ENCODE assay signal across 10 mouse cellular contexts in the genomic region with DNA sequence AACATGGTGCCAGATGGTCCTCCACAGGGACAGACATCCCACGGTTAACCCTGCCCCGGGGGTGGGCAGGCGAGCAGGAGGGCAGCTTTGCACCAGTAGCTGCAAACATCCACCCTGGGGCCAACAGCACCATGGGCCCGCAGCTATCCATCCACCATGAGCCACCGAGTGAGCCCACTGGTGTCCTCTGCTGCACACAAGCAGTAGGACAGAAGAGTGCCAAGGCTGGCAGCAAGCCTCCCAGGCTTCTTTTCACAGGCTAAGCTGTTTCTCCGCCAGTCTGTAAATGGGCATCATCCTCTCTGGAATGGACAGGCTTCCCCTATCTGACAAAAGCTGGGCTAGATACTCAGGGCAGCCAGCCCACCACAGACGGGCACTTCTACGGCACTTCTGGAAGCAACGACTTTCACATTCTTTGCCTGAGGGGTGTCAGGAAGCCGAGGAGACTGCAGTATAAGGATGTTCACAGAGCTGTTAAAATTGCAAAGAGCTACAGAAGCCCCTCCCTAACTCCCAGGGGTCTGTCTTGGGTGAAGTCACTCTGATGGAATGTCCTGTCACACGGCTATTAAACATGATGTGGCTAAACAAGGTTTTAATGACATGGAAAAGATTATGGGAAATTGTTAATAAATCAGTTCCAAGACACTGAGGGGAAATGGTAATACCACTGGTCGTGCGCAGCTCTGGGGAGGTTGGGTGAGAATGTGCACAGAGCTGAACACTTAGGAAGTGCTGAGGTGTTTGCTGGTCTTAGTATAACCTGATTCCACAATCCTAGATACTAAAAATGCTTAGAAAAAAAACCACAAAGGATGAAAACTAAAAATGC. TPM values are rescaled to one million over a fixed set of nuclear protein-coding genes. Genes with fewer than 3 reads are reported as not detected.
DNase-seq lines count a peak whose midpoint lies in the region; ATAC-seq and TF ChIP-seq lines count a peak whose summit lies in the region.
"Had no signal": no experiment of that assay in that cellular context is flagged by ENCODE, and none has a peak within 500 bp of the region (broad histone marks: within the 10 kb centered on the region; RNA-seq: fewer than 3 reads in every experiment).

No protein-coding gene starts in this region.

- no peaks in the 10 kb centered on the region for H3K4me1 ChIP-seq in forebrain, postnatal 0 days (ENCODE audit: insufficient read depth)

- H3K9me3 ChIP-seq in forebrain, postnatal 0 days (ENCODE audit: low read length) = no peaks in the 10 kb centered on the region
- H3K9me3 ChIP-seq: embryonic facial prominence, embryonic 13.5 days; heart, embryonic 13.5 days had no signal

- ATAC-seq in forebrain, postnatal 0 days = peak; percentile 66

- intact Hi-C loops in left cerebral cortex, postnatal 36 days (cut with DNase I) = loop anchor here (2.0 to 5.0 kb wide), 3 partner anchors 44 to 424 kb away; partner anchors contain the start of gene Gabbr2

- peaks cover 42% of the 10 kb centered on the region for H3K36me3 ChIP-seq in forebrain, postnatal 0 days (ENCODE audit: insufficient read depth)

- no peak overlapping the region for H3K4me2 ChIP-seq in forebrain, postnatal 0 days (ENCODE audit: low read depth)
- H3K4me2 ChIP-seq: embryonic facial prominence, embryonic 13.5 days; heart, embryonic 13.5 days had no signal

- no peaks in the 10 kb centered on the region for H3K27me3 ChIP-seq in forebrain, postnatal 0 days (ENCODE audit: insufficient read depth, low read length)
- H3K27me3 ChIP-seq: embryonic facial prominence, embryonic 13.5 days had no signal

- H3K27ac ChIP-seq in forebrain, postnatal 0 days (ENCODE audit: low read depth, low read length) = no peak overlapping the region
- H3K27ac ChIP-seq: embryonic facial prominence, embryonic 13.5 days; heart, embryonic 13.5 days had no signal

- peak; percentile 47 for TF ChIP-seq CTCF in forebrain, postnatal 0 days (IDR thresholded peaks at IDR 0.05; ENCODE audit: low read depth)

- no peak overlapping the region for H3K4me3 ChIP-seq in forebrain, postnatal 0 days (ENCODE audit: low read depth, low read length)
- H3K4me3 ChIP-seq: embryonic facial prominence, embryonic 13.5 days; heart, embryonic 13.5 days had no signal

- 65% methylated on average over 13 of the region's 13 CpGs for WGBS in forebrain, postnatal 0 days

- no peak overlapping the region for H3K9ac ChIP-seq in forebrain, postnatal 0 days
- H3K9ac ChIP-seq: embryonic facial prominence, embryonic 13.5 days; heart, embryonic 13.5 days had no signal

- DNase-seq in embryo, embryonic 10.5 days (ENCODE audit: low spot score) = peak; percentile 14
- DNase-seq in embryo, embryonic 10 days (ENCODE audit: low spot score) = no peak
- DNase-seq in left cerebral cortex, postnatal 36 days (ENCODE audit: low spot score in 2 of 2) = peak; percentile 37 to 42
- DNase-seq in left cerebral cortex, adult 9 months (ENCODE audit: low spot score in 2 of 2) = no peak
- DNase-seq in forebrain, postnatal 0 days = peak; percentile 56
- DNase-seq in retina, embryonic 14.5 days (ENCODE audit: low spot score) = peak; percentile 52
- DNase-seq in thymus, postnatal 4 days = no peak
- DNase-seq in adrenal gland, postnatal 25 days = no peak

RNA-seq across cellular contexts. Expression of gene Anks6, which starts 20.5 kb away (rescaled TPM):
- 10 to 100 TPM; 14.7 to 21.2 TPM for total RNA-seq in left cerebral cortex, postnatal 36 days (2021)
- 9.0 and 11.0 TPM in 2 replicates for total RNA-seq in forebrain, postnatal 0 days (2014; rRNA removed)
- polyA plus RNA-seq in forebrain, postnatal 0 days (2015; fragmentation: Nextera tagmentation; extraction: Ambion mirVana) = 2.1 TPM in 2 replicates
- 5.6 and 6.8 TPM in 2 replicates for total RNA-seq in adrenal gland, postnatal 25 days (2021)

RNA-seq across cellular contexts. Expression of gene Gabbr2, which starts 45.0 kb away (rescaled TPM):
- 100 to 1,000 TPM; 253 to 276 TPM for total RNA-seq in left cerebral cortex, postnatal 36 days (2021)
- 51.8 and 65.3 TPM in 2 replicates for total RNA-seq in forebrain, postnatal 0 days (2014; rRNA removed)
- polyA plus RNA-seq in forebrain, postnatal 0 days (2015; fragmentation: Nextera tagmentation; extraction: Ambion mirVana) = 6.4 and 14.7 TPM in 2 replicates
- 0.27 TPM in 1 of 2 replicates, not detected in the other for total RNA-seq in adrenal gland, postnatal 25 days (2021)

RNA-seq across cellular contexts. Expression of gene Galnt12, which starts 55.0 kb away (rescaled TPM):
- 1 to 10 TPM in 1 of 2 experiments, under 1 TPM in 1; 0.72 to 1.1 TPM for total RNA-seq in left cerebral cortex, postnatal 36 days (2021)
- 1.4 and 1.5 TPM in 2 replicates for total RNA-seq in forebrain, postnatal 0 days (2014; rRNA removed)
- 0.84 and 1.2 TPM in 2 replicates for polyA plus RNA-seq in forebrain, postnatal 0 days (2015; fragmentation: Nextera tagmentation; extraction: Ambion mirVana)
- 0.67 and 1.4 TPM in 2 replicates for total RNA-seq in adrenal gland, postnatal 25 days (2021)

Comparison
In these comparisons a context has a peak if more than half of its experiments do, and no peak if none do; other contexts are left out.
1. DNase-seq: peak in embryo, embryonic 10.5 days (single experiment), left cerebral cortex, postnatal 36 days (2 of 2), forebrain, postnatal 0 days (single experiment) and retina, embryonic 14.5 days (single experiment); none in embryo, embryonic 10 days (single experiment), left cerebral cortex, adult 9 months (0 of 2), thymus, postnatal 4 days (single experiment) and adrenal gland, postnatal 25 days (single experiment).
2. RNA of gene Gabbr2, which starts 45.0 kb away (total RNA-seq): 253 to 276 TPM in left cerebral cortex, postnatal 36 days and 51.8 to 65.3 TPM in forebrain, postnatal 0 days; 0.27 TPM in adrenal gland, postnatal 25 days; every median in the first group is over 10 times any median in the second.